Mouse (Mus musculus) ES-E14 (cell line): ENCODE measurements around the gene H6pd.

Source experiments
- MAFK ChIP-seq: IDR thresholded peaks from 2 replicates; pipeline ENCODE4 v1.6.1; 2014; ENCODE audit warnings: mild to moderate bottlenecking, low read depth, low read length, inconsistent platforms; ENCODE audit not compliant: insufficient read depth
- ZC3H11A ChIP-seq: IDR thresholded peaks from 2 replicates; pipeline ENCODE4 v1.6.1; 2012; ENCODE audit warnings: low read depth, mild to moderate bottlenecking, inconsistent platforms, low read length, borderline replicate concordance
- ZNF384 ChIP-seq: IDR thresholded peaks from 2 replicates; pipeline ENCODE4 v1.6.1; 2012; ENCODE audit warnings: low read depth, low read length, inconsistent platforms

DNA sequence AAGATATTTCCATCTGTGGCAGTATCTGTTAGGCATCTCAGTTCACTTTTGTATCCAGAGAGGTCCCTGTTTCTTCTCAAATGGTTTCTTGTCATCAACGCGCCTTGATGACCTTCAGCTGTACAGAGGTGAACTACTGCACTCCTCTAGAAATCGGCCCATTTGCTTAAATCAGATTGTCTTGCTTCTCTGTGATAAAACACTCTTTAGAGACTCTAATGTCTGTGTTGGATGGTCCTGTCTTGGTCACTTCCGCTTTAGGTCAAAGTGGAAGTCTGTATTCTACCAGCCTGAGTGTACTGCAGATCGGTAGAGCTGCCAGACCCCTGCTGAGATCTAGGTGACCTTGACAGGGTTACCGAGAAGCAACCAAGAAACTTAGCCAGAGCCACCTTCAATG lies 27.3 kb upstream of the H6pd start:
- TF ChIP-seq ZC3H11A (no peak), ZNF384 (no peak), MAFK (no peak)
